Mouse (Mus musculus): Measurements from ENCODE around the gene Capn9.

GRCm38 (mm10) chr8:124555113-124555750 lies 20.7 kb upstream of the Capn9 start:
- TF ChIP-seq CHD2 (IDR thresholded peaks at IDR 0.05; ENCODE audit: low read depth, low read length) (no peak), ZNF384 (IDR thresholded peaks at IDR 0.05; ENCODE audit: low read depth, low read length) (no peak)

All from ES-E14 (cell line).